Mouse (Mus musculus): Measurements from ENCODE around the gene Dscaml1.

Dscaml1 gene

GRCm38 (mm10) chr9:45412287-45412686 is 14.1 kb upstream of the Dscaml1 start:
- DNase-seq = peak; percentile 88 to 95

- peak in 1 of 2 experiments; percentile 44 for DNase-seq
Observed at GRCm38 (mm10) chr9:45412700-45413477, 13.5 kb upstream of the Dscaml1 start.

- DNase-seq = peak; percentile 82 to 89
Observed at GRCm38 (mm10) chr9:45413478-45414140, 12.8 kb upstream of the Dscaml1 start.

- DNase-seq = peak in 1 of 2 experiments; percentile 66
Observed at GRCm38 (mm10) chr9:45415912-45416311, 10.5 kb upstream of the Dscaml1 start.

GRCm38 (mm10) chr9:45417245-45417644 is 9.2 kb upstream of the Dscaml1 start:
- DNase-seq = peak; percentile 58 to 73

GRCm38 (mm10) chr9:45418252-45418651 is 8.2 kb upstream of the Dscaml1 start:
- DNase-seq = no peak

- DNase-seq = no peak
Observed at GRCm38 (mm10) chr9:45421209-45421608, 5.2 kb upstream of the Dscaml1 start.

GRCm38 (mm10) chr9:45422761-45423298 is 3.6 kb upstream of the Dscaml1 start:
- DNase-seq = no peak

- no peak for DNase-seq
Observed at GRCm38 (mm10) chr9:45429392-45429791, 3.0 kb downstream of the Dscaml1 start.

GRCm38 (mm10) chr9:45429951-45430697 is 3.7 kb downstream of the Dscaml1 start:
- no peak for DNase-seq

GRCm38 (mm10) chr9:45430698-45430959 is 4.2 kb downstream of the Dscaml1 start:
- no peak for DNase-seq

- DNase-seq = peak; percentile 11 to 32
Observed at GRCm38 (mm10) chr9:45431150-45431549, 4.7 kb downstream of the Dscaml1 start.

- DNase-seq = no peak
Observed at GRCm38 (mm10) chr9:45432639-45433038, 6.2 kb downstream of the Dscaml1 start.

- DNase-seq = no peak
Observed at GRCm38 (mm10) chr9:45433119-45433518, 6.7 kb downstream of the Dscaml1 start.

GRCm38 (mm10) chr9:45434171-45434570 is 7.7 kb downstream of the Dscaml1 start:
- DNase-seq = no peak

GRCm38 (mm10) chr9:45439025-45439424 is 12.6 kb downstream of the Dscaml1 start:
- DNase-seq = no peak

- DNase-seq = no peak
Observed at GRCm38 (mm10) chr9:45440083-45440784, 13.8 kb downstream of the Dscaml1 start.

- DNase-seq = no peak
Observed at GRCm38 (mm10) chr9:45444251-45444798, 17.9 kb downstream of the Dscaml1 start.

GRCm38 (mm10) chr9:45449658-45450057 is 23.2 kb downstream of the Dscaml1 start:
- DNase-seq = no peak

GRCm38 (mm10) chr9:45451346-45451745 is 24.9 kb downstream of the Dscaml1 start:
- DNase-seq = no peak

GRCm38 (mm10) chr9:45454032-45454431 is 27.6 kb downstream of the Dscaml1 start:
- DNase-seq = no peak

- no peak for DNase-seq
Observed at GRCm38 (mm10) chr9:45454889-45455610, 28.6 kb downstream of the Dscaml1 start.
